Mouse (Mus musculus) brain, embryonic 14.5 days (tissue): ENCODE measurements around the gene 2210408I21Rik.

ENCODE experiments used
- CTCF ChIP-seq: fragments of 200-500 bp; IDR thresholded peaks from 2 replicates; pipeline ENCODE4 v1.5.1; 2012; ENCODE audit warnings: inconsistent platforms, mild to moderate bottlenecking, moderate library complexity, borderline replicate concordance; ENCODE audit not compliant: insufficient read depth, insufficient read length; ENCODE audit errors: extremely low read depth
- POLR2A ChIP-seq: fragments of 200-500 bp; IDR thresholded peaks from 2 replicates; pipeline ENCODE4 v1.6.1; 2012; ENCODE audit warnings: mild to moderate bottlenecking, inconsistent platforms, borderline replicate concordance; ENCODE audit not compliant: poor library complexity, insufficient read depth, insufficient read length, severe bottlenecking; ENCODE audit errors: extremely low read depth

DNA sequence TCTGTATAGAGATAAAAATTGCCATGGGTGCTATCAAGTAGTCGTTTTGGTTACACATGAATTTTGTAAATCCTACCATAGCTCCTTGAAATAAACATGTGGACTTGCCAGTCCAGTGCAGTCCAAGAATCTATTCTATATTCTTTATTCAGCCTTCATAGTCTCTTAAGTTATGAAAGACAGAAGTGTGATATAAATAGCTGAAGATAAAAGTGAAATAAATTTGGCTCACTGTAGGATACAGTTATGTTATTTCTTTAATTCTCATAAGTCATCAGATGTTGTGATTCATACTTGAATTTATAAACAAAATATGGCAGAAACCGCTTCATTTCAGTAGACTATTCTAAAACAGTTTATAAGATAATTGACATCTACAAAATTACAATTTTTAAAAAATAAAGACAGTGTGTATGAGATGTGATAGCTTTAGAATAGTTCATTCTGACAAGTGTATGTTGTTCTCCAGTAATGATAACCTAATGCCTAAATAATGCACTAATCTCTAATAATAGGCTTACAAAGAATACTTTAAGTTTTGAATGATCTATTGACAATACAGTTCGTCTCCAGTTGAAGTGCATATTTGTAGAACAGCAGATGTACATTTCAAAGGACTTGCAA is 127.5 kb downstream of the 2210408I21Rik start:
- TF ChIP-seq POLR2A (no peak), CTCF (no peak)
